Mouse (Mus musculus) embryo, embryonic 9.5 days (tissue): ENCODE measurements at regions not wholly inside any gene's neighbourhood (a gene's known extent, or its start where the extent isn't known, plus 50 kb on each side); places are given as distances from the start of the nearest gene placed in this dataset.

Experiments used
- DNase-seq: peaks from one replicate; pipeline ENCODE4 v3.0.0-alpha.2; 2017; ENCODE audit errors: extremely low spot score

- no peak for DNase-seq
Observed at GRCm38 (mm10) chr1:72002471-72003116, 209.5 kb downstream of the Mreg start.

- DNase-seq = no peak
Observed at GRCm38 (mm10) chr1:72000741-72001140, 211.4 kb downstream of the Mreg start.

- DNase-seq = no peak
Observed at GRCm38 (mm10) chr1:71996828-71997227, 215.3 kb downstream of the Mreg start.

GRCm38 (mm10) chr1:71996234-71996619 is 215.9 kb downstream of the Mreg start:
- no peak for DNase-seq

GRCm38 (mm10) chr1:71995573-71996233 is 216.4 kb downstream of the Mreg start:
- DNase-seq = no peak

- DNase-seq = no peak
Observed at GRCm38 (mm10) chr1:71990936-71991335, 221.2 kb downstream of the Mreg start.

- DNase-seq = no peak
Observed at GRCm38 (mm10) chr1:71988086-71988485, 224.0 kb downstream of the Mreg start.

GRCm38 (mm10) chr1:71986047-71986446 is 226.1 kb downstream of the Mreg start:
- no peak for DNase-seq

GRCm38 (mm10) chr1:71983786-71984185 is 228.3 kb downstream of the Mreg start:
- DNase-seq = no peak

GRCm38 (mm10) chr1:71982423-71983262 is 229.5 kb downstream of the Mreg start:
- no peak for DNase-seq

GRCm38 (mm10) chr1:71980624-71981023 is 231.5 kb downstream of the Mreg start:
- no peak for DNase-seq

GRCm38 (mm10) chr1:71979261-71979660 is 232.8 kb downstream of the Mreg start:
- DNase-seq = no peak

- DNase-seq = no peak
Observed at GRCm38 (mm10) chr1:71977361-71977760, 234.7 kb downstream of the Mreg start.

- DNase-seq = no peak
Observed at GRCm38 (mm10) chr1:71974715-71975114, 237.4 kb downstream of the Mreg start.

GRCm38 (mm10) chr1:71971943-71972342 is 240.2 kb downstream of the Mreg start:
- DNase-seq = no peak

GRCm38 (mm10) chr1:71970771-71971170 is 241.3 kb downstream of the Mreg start:
- no peak for DNase-seq

- DNase-seq = no peak
Observed at GRCm38 (mm10) chr1:71967574-71968104, 244.5 kb downstream of the Mreg start.

- no peak for DNase-seq
Observed at GRCm38 (mm10) chr1:71964450-71965126, 247.5 kb downstream of the Mreg start.

- DNase-seq = no peak
Observed at GRCm38 (mm10) chr1:71956940-71957339, 255.2 kb downstream of the Mreg start.

GRCm38 (mm10) chr1:71955331-71955730 is 256.8 kb downstream of the Mreg start:
- DNase-seq = no peak

- no peak for DNase-seq
Observed at GRCm38 (mm10) chr1:71953292-71953691, 258.8 kb downstream of the Mreg start.

GRCm38 (mm10) chr1:71949549-71949948 is 262.6 kb downstream of the Mreg start:
- DNase-seq = no peak
